Mouse (Mus musculus) G1E (cell line): ENCODE results near the gene Tmem132d. TPM values are rescaled to one million over a fixed set of nuclear protein-coding genes. Genes with fewer than 3 reads are reported as not detected.

Experiments
- ATAC-seq: 2 replicates; pipeline ENCODE4 v1.8.0; 2016; ENCODE audit warnings: mild to moderate bottlenecking; ENCODE audit not compliant: insufficient number of reproducible peaks, poor library complexity, low FRiP score, severe bottlenecking; ENCODE audit errors: extremely low read depth
- DNase-seq: peaks from one replicate; pipeline ENCODE4 v3.0.0; 2012; ENCODE audit warnings: low spot score
- H3K27me3 ChIP-seq: 2 replicates; pipeline ENCODE4 v1.6.1; 2012; ENCODE audit warnings: mild to moderate bottlenecking, low read length, inconsistent platforms; ENCODE audit not compliant: insufficient read depth
- H3K36me3 ChIP-seq: replicated peaks from 2 replicates; pipeline ENCODE3; 2012; ENCODE audit warnings: mild to moderate bottlenecking, inconsistent platforms
- H3K4me1 ChIP-seq: 2 replicates; pipeline ENCODE4 v1.6.1; 2012; ENCODE audit warnings: low read depth, low read length, inconsistent platforms, mixed read lengths; ENCODE audit not compliant: insufficient read depth
- H3K4me3 ChIP-seq: 2 replicates; pipeline ENCODE4 v1.5.1; 2012; ENCODE audit warnings: low read depth, mild to moderate bottlenecking, inconsistent platforms, low read length, moderate library complexity, mixed read lengths
- H3K9me3 ChIP-seq: replicated peaks from 2 replicates; pipeline ENCODE4 v1.6.1; 2012; ENCODE audit warnings: inconsistent platforms
- CTCF ChIP-seq: IDR thresholded peaks from 2 replicates; pipeline ENCODE4 v1.5.1; 2012; ENCODE audit warnings: low read depth, low read length, inconsistent platforms, mixed read lengths
- GATA1 ChIP-seq: IDR thresholded peaks from 2 replicates; pipeline ENCODE4 v1.6.1; 2012; ENCODE audit warnings: borderline replicate concordance, low read length, inconsistent platforms, mixed read lengths
- GATA2 ChIP-seq: IDR thresholded peaks from 2 replicates; pipeline ENCODE4 v1.6.1; 2012; ENCODE audit warnings: low read depth, low read length, inconsistent platforms, borderline replicate concordance
- POLR2AphosphoS5 ChIP-seq: IDR thresholded peaks from 2 replicates; pipeline ENCODE4 v1.6.1; 2012; ENCODE audit warnings: low read depth, low read length, inconsistent platforms; ENCODE audit not compliant: insufficient replicate concordance
- TAL1 ChIP-seq: conservative IDR thresholded peaks from 2 replicates; pipeline ENCODE4 v1.6.1; 2012; ENCODE audit warnings: low read depth, low read length, inconsistent platforms, mixed read lengths
- polyA plus RNA-seq: library from polyadenylated mRNA; stranded (reverse); fragments of >175 nt; gene quantifications from 2 replicates; pipeline ENCODE4 v1.2.3, GENCODE M21; 2012
- total RNA-seq, 2 experiments: library from RNA; stranded (forward) in 1 of 2; stranded (reverse) in 1 of 2; fragments of 200-1000 nt in 1 of 2; fragments of >200 nt in 1 of 2; fragmentation: Nextera tagmentation in 1 of 2; gene quantifications; 2 replicates each; pipeline ENCODE4 v1.2.3; 2014 to 2017

Tmem132d gene
- total and polyA plus RNA-seq, 3 experiments = 0.11 TPM; not detected in 2

DNA sequence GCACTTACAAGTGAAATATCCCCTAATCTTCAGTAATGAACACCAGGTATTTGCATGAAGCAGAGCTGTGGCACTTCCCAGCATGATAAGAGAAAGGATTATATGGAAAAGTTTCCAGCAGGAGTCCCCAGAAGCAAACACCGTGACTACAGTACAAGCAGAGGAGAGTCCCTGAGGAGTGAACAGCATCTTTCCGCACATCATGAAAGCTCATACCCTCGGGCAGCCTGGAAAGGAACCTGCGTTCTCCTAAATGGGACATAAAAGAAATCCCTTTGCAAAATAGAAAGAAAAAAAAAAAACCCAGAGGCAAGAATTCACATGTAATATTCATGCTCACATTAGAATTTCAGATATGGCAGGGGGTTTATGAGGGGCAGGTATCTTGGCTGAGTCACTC is 238.8 kb downstream of the Tmem132d start:
- TF ChIP-seq POLR2AphosphoS5 (no peak), GATA1 (no peak), TAL1 (no peak), CTCF (no peak), GATA2 (no peak)
- H3K9me3 ChIP-seq = peaks cover 59% of the 10 kb centered on the region
- no peak for ATAC-seq

DNA sequence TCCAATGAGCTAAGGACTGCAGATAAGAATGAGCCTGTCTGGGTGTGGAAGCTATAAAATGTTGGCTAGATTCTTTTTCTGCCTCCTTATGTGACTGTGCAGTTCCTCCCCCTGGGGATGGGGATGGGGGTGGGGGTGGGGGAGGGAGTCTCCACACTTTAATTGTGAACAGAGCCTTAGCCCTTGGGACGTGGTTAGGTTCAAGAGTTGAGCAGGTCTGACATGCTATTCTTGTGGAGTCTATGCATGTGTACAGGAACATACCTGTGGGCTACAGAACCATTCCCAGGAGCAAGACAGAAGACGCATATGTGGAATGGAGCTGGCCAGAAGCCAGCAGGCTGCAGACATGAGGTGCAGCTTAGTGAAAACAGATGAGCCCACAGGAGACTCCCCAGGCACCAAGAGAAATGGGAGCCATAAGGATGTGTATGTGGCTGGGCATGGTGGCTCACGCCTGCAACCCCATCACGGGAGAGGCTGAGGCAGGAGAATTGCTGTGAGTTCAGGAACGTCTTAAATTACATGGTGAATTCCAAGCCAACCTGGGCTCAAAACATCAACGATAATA is 240.3 kb downstream of the Tmem132d start:
- Histone ChIP-seq H3K9me3 (peaks cover 51% of the 10 kb centered on the region), H3K4me1 (no peaks in the 10 kb centered on the region), H3K4me3 (no peak overlapping the region), H3K27me3 (no peaks in the 10 kb centered on the region), H3K36me3 (no peaks in the 10 kb centered on the region)
- DNase-seq = no peak
- ATAC-seq = no peak
- no peak for TF ChIP-seq GATA2
- no peak for TF ChIP-seq CTCF
- TF ChIP-seq POLR2AphosphoS5 = no peak
- TF ChIP-seq TAL1 = no peak
- TF ChIP-seq GATA1 = no peak

More for the DNA sequence above, 238.8 kb downstream of the Tmem132d start:
- Histone ChIP-seq H3K27me3 (no peaks in the 10 kb centered on the region), H3K4me3 (no peak overlapping the region), H3K36me3 (no peaks in the 10 kb centered on the region), H3K4me1 (no peaks in the 10 kb centered on the region)
- no peak for DNase-seq

DNA sequence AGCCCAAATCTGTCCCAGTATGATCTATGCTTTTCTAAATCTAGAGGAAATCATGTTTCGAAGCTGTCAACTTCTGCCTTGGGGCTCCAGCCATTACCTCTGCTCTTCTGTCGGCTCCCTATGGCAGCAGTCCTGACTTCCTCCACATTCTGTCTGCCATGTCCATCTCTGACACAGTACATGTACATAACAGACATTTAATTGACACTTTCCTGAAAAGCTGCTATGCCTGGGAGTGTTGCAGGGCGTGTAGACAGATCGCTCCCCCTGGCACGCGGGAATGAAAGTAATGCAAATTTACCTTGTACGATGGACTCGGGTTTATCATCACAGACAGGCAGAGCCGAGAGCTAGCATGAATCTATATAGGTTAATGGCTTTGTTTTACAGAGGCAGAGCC is 241.2 kb downstream of the Tmem132d start:
- Histone ChIP-seq H3K4me1 (no peaks in the 10 kb centered on the region), H3K36me3 (no peaks in the 10 kb centered on the region), H3K27me3 (no peaks in the 10 kb centered on the region), H3K9me3 (peaks cover 57% of the 10 kb centered on the region), H3K4me3 (no peak overlapping the region)
- ATAC-seq = no peak
- no peak for TF ChIP-seq TAL1
- TF ChIP-seq CTCF = no peak
- TF ChIP-seq GATA1 = no peak
- no peak for TF ChIP-seq POLR2AphosphoS5
- TF ChIP-seq GATA2 = no peak
- no peak for DNase-seq

DNA sequence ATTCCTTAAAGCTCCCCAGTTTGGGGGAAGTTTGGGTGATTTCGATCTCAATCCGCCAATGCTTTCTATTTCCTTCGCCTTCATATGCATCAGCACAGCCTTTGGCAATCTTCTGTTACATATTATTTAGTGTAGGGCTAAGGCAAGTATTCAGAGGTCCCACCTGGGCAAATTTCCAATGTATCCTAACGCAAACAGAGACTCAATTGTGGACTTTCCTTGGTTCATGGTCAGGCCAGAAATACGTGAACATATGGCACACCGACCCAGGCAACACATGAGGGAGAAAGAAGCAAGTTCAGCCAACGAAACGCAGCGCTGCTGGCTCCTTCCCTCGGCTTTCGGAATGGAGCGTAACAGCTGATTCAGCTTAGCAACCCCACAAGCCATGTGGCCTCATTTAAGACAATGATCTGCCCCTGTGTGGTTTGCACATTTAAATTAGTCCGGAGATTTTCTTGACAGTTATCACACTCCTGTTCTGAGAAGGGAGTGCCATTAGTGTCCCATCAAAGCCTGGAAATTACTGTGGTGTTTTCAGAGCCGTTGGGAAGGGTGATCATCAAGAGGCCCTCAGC is 242.5 kb downstream of the Tmem132d start:
- ATAC-seq = no peak
- no peaks in the 10 kb centered on the region for H3K27me3 ChIP-seq
- TF ChIP-seq GATA2 (no peak), GATA1 (no peak), TAL1 (no peak), POLR2AphosphoS5 (no peak), CTCF (no peak)

DNA sequence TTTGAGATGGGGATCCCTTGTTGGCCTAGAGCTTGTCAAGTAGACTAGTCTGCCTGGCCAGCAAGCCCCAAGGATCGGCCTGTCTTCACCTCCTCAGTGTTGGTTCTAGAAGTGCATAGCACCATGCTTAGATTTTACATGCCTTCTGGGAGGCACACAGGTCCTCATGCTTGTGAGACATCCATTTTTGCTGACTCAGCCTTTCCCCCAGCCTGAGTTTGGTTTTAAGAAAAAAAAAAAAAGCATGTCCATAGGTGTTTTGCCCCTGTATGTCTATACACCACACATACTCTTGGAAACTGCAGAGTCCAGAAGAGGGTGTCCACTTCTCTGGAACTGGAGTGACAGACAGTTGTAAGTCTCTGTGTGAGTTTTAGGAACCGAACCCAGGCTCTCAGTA is 256.6 kb downstream of the Tmem132d start:
- no peak for TF ChIP-seq TAL1
- TF ChIP-seq GATA1 = no peak
- TF ChIP-seq GATA2 = no peak
- no peak for TF ChIP-seq CTCF
- no peak for TF ChIP-seq POLR2AphosphoS5
- ATAC-seq (no peak), DNase-seq (no peak)
- Histone ChIP-seq H3K4me1 (no peaks in the 10 kb centered on the region), H3K27me3 (no peaks in the 10 kb centered on the region), H3K9me3 (peaks cover 54% of the 10 kb centered on the region), H3K36me3 (no peaks in the 10 kb centered on the region), H3K4me3 (no peak overlapping the region)

More for the DNA sequence above, 242.5 kb downstream of the Tmem132d start:
- Histone ChIP-seq H3K36me3 (no peaks in the 10 kb centered on the region), H3K4me1 (no peaks in the 10 kb centered on the region), H3K4me3 (no peak overlapping the region), H3K9me3 (peaks cover 58% of the 10 kb centered on the region)
- no peak for DNase-seq

DNA sequence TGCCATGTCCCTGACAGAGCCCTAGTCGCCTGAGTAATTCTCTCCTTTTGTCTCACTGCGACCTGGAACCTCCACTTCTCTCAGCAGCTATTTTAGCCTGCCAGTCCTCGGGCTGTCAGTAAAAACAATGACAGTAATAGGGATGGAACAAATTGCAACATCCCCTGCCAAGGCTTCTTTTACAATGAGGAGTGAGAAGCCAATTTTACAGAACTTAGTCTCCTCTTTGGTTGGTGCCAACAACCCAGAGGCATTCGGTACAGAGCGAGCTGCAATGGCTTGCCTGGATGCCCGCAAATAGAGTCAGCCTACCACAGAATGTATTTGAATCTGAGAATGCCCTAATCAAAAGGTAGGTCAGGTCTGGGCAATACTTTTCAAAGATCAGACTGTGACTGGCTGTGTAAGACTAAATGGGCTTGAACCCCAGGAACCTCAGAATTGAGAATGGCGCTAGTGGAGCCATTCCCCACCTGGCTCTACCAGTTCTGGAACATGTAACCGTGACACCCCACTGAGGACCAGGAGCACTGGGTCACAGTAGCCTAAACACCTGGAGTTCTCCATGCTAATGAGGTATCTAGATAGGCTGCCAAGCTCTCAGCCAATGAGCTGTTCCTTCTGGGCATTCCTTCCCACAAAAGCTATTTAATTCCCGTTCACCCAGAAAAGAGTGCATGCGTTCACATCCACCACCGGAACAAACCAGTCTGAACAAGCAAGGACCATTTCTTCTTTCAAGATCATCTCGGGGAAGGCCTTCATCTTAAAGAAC is 273.8 kb downstream of the Tmem132d start:
- no peak for TF ChIP-seq GATA1
- TF ChIP-seq TAL1 = no peak
- no peak for TF ChIP-seq GATA2
- TF ChIP-seq POLR2AphosphoS5 = no peak
- TF ChIP-seq CTCF = no peak
- no peak for DNase-seq
- Histone ChIP-seq H3K36me3 (no peaks in the 10 kb centered on the region), H3K4me3 (no peak overlapping the region), H3K27me3 (no peaks in the 10 kb centered on the region), H3K9me3 (peaks cover 47% of the 10 kb centered on the region), H3K4me1 (no peaks in the 10 kb centered on the region)
- no peak for ATAC-seq
